ENCODE assay signal across 17 mouse cellular contexts in the genomic region with DNA sequence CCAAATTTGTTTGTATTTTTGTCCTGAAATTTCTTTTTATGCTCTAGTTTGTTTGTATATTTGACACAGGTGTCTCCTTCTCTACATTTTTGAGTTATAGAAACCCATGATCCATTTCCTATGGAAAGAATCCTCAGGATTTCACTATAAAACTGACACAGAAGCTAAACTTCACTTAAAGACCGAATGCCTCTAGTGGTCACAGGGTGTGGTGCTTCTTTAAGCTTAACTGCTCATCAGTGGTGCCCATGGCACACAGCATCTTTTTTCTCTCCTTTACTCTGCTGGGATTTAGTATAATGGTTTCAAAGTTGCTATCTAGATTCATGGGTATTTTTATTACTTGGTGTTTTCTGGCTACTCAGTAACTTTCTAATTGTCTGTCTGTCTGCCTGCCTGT.
DNase-seq lines count a peak whose midpoint lies in the region; ATAC-seq and TF ChIP-seq lines count a peak whose summit lies in the region.
"Had no signal": no experiment of that assay in that cellular context is flagged by ENCODE, and none has a peak within 500 bp of the region (broad histone marks: within the 10 kb centered on the region; RNA-seq: fewer than 3 reads in every experiment).

No protein-coding gene starts in this region.

- H3K36me3 ChIP-seq in kidney, postnatal 0 days (ENCODE audit: insufficient read depth, low read length), result no peaks in the 10 kb centered on the region
- H3K36me3 ChIP-seq in CH12.LX (replicated peaks in 1 of 2; ENCODE audit: control insufficient read depth in 1 of 2, insufficient read depth in 1 of 2, low read length in 1 of 2) (no peaks in the 10 kb centered on the region), MEL (ENCODE audit: control insufficient read depth in 1 of 2, insufficient read depth in 2 of 2, low read length in 2 of 2) (no peaks in the 10 kb centered on the region)
- H3K36me3 ChIP-seq: heart, embryonic 10.5 days; neural tube, embryonic 13.5 days had no signal

- H3K79me2 ChIP-seq in CH12.LX (replicated peaks; ENCODE audit: control insufficient read depth, extremely low read depth, insufficient read depth, poor library complexity, severe bottlenecking), result no peaks in the 10 kb centered on the region
- no peaks in the 10 kb centered on the region for H3K79me2 ChIP-seq in MEL (ENCODE audit: control insufficient read depth, insufficient read depth, low read length, poor library complexity)

- in situ Hi-C loops in CH12.LX (cut with MboI; ENCODE audit: low pct_ligation_motif_present, low pct_unique_long_range_greater_than_20kb, low sequenced_read_pairs), result no loop called here

- WGBS in kidney, postnatal 0 days, result 59% methylated on average over 1 of the region's 1 CpGs

- DNase-seq in kidney, postnatal 0 days (ENCODE audit: low spot score), result no peak
- DNase-seq in kidney, postnatal 14 days, result no peak
- DNase-seq in CH12.LX (ENCODE audit: extremely low read depth), result no peak
- DNase-seq in MEL (ENCODE audit: low read depth, low spot score), result peak; percentile 7
- no peak for DNase-seq in cerebellum, adult 11 months
- DNase-seq in natural killer cell, adult 2 months (ENCODE audit: low spot score in 2 of 2), result no peak
- DNase-seq: adrenal gland, postnatal 10 days; cerebellum, adult 9-10 months; gastrocnemius, postnatal 25 days; kidney, adult 9 months; left cerebral cortex, postnatal 4 days; right cerebral cortex, postnatal 14 days; thymus, postnatal 36 days had no signal

- H3K9me3 ChIP-seq in kidney, postnatal 0 days (replicated peaks; ENCODE audit: low read length), result no peaks in the 10 kb centered on the region
- H3K9me3 ChIP-seq in CH12.LX (replicated peaks; ENCODE audit: low read length) (peaks cover 3% of the 10 kb centered on the region), MEL (replicated peaks; ENCODE audit: insufficient read depth, low read length) (no peaks in the 10 kb centered on the region)
- H3K9me3 ChIP-seq: heart, embryonic 10.5 days; neural tube, embryonic 13.5 days had no signal

- H3K4me3 ChIP-seq in kidney, postnatal 0 days (replicated peaks; ENCODE audit: low read depth, low read length), result no peak overlapping the region
- no peak overlapping the region for H3K4me3 ChIP-seq in CH12.LX (replicated peaks in 1 of 3; ENCODE audit: low read depth in 2 of 3, low read length in 2 of 3, poor library complexity in 1 of 3)
- H3K4me3 ChIP-seq in MEL (ENCODE audit: control insufficient read depth in 1 of 2, insufficient read depth in 1 of 2, low read depth in 2 of 2, low read length in 2 of 2), result no peak overlapping the region
- H3K4me3 ChIP-seq: heart, embryonic 10.5 days; neural tube, embryonic 13.5 days had no signal

- TF ChIP-seq EP300 in CH12.LX (IDR thresholded peaks at IDR 0.05; ENCODE audit: low read length) (no peak), MEL (IDR thresholded peaks at IDR 0.05; ENCODE audit: low read depth in 1 of 2, low read length in 2 of 2) (no peak)

- TF ChIP-seq POLR2A in CH12.LX (IDR thresholded peaks at IDR 0.05; ENCODE audit: low read depth, low read length), result no peak
- TF ChIP-seq POLR2A in MEL (IDR thresholded peaks at IDR 0.05; ENCODE audit: control insufficient read depth in 1 of 2, insufficient read depth in 1 of 2, low read depth in 1 of 2, low read length in 2 of 2, poor library complexity in 1 of 2), result no peak

- no peaks in the 10 kb centered on the region for H3K27me3 ChIP-seq in kidney, postnatal 0 days (ENCODE audit: insufficient read depth, low read length)
- H3K27me3 ChIP-seq in CH12.LX (replicated peaks), result peaks cover 78% of the 10 kb centered on the region
- H3K27me3 ChIP-seq in MEL (ENCODE audit: control insufficient read depth in 1 of 2, insufficient read depth in 2 of 2, low read length in 2 of 2), result no peaks in the 10 kb centered on the region; a peak in 1 of 4 replicates

- dilution Hi-C loops in CH12.LX (cut with MboI; ENCODE audit: extremely low pct_ligation_motif_present, extremely low pct_unique_long_range_greater_than_20kb, low sequenced_read_pairs), result no loop called here

- H3K9ac ChIP-seq in kidney, postnatal 0 days (ENCODE audit: low read depth, low read length), result no peak overlapping the region
- no peak overlapping the region for H3K9ac ChIP-seq in CH12.LX (ENCODE audit: insufficient read depth, low read depth)
- no peak overlapping the region for H3K9ac ChIP-seq in MEL (ENCODE audit: control insufficient read depth, low read depth, low read length, poor library complexity, severe bottlenecking)
- H3K9ac ChIP-seq: neural tube, embryonic 13.5 days had no signal

- no peak overlapping the region for H3K4me2 ChIP-seq in kidney, postnatal 0 days (ENCODE audit: low read length)
- no peak overlapping the region for H3K4me2 ChIP-seq in CH12.LX (ENCODE audit: insufficient read depth, low read depth, poor library complexity, severe bottlenecking)
- H3K4me2 ChIP-seq: neural tube, embryonic 13.5 days had no signal

- no peak for ATAC-seq in kidney, postnatal 0 days (replicated peaks; ENCODE audit: low FRiP score, low read depth)
- peak; percentile 58 for ATAC-seq in megakaryocyte progenitor cell, adult 5-6 weeks (replicated peaks; ENCODE audit: poor library complexity)
- ATAC-seq: hindbrain, embryonic 16.5 days had no signal

- no peak overlapping the region for H3K27ac ChIP-seq in kidney, postnatal 0 days
- H3K27ac ChIP-seq in CH12.LX (ENCODE audit: insufficient read depth, low read depth) (no peak overlapping the region), MEL (ENCODE audit: control insufficient read depth, low read depth, low read length) (no peak overlapping the region)
- H3K27ac ChIP-seq: heart, embryonic 10.5 days; neural tube, embryonic 13.5 days had no signal

- TF ChIP-seq CTCF in kidney, postnatal 0 days (IDR thresholded peaks at IDR 0.05; ENCODE audit: low read depth), result peak; percentile 22; the same call in 1 of the 2 replicates
- peak; percentile 40 to 56; a peak in 3 of 4 replicates for TF ChIP-seq CTCF in CH12.LX (conservative IDR thresholded peaks at IDR 0.05 in 1 of 2, IDR thresholded peaks at IDR 0.05 in 1 of 2; ENCODE audit: low read depth in 2 of 2, low read length in 2 of 2)
- TF ChIP-seq CTCF in MEL (IDR thresholded peaks at IDR 0.05 in 2 of 3, conservative IDR thresholded peaks at IDR 0.05 in 1 of 3; ENCODE audit: control insufficient read depth in 1 of 3, insufficient read depth in 1 of 3, low read depth in 2 of 3, low read length in 3 of 3, poor library complexity in 1 of 3, severe bottlenecking in 1 of 3), result peak in 2 of 3 experiments; percentile 7 to 10; a peak in 1 of 6 replicates

- no peaks in the 10 kb centered on the region for H3K4me1 ChIP-seq in kidney, postnatal 0 days (replicated peaks; ENCODE audit: insufficient read depth, low read length)
- no peaks in the 10 kb centered on the region for H3K4me1 ChIP-seq in CH12.LX (ENCODE audit: control insufficient read depth in 1 of 2, insufficient read depth in 2 of 2)
- H3K4me1 ChIP-seq in MEL (ENCODE audit: control insufficient read depth in 1 of 2, insufficient read depth in 2 of 2, low read length in 2 of 2), result no peaks in the 10 kb centered on the region

- TF ChIP-seq RAD21 in CH12.LX (IDR thresholded peaks at IDR 0.05; ENCODE audit: low read depth, low read length) (peak; percentile 40), MEL (IDR thresholded peaks at IDR 0.05; ENCODE audit: low read depth, low read length) (no peak; the same call in 1 of the 2 replicates)

TF ChIP-seq in CH12.LX, 34 proteins besides CTCF, POLR2A, EP300 and RAD21:
- TF ChIP-seq SMC3 (IDR thresholded peaks at IDR 0.05; ENCODE audit: low read depth, low read length), result peak; percentile 19
- TF ChIP-seq NRF1 (IDR thresholded peaks at IDR 0.05; ENCODE audit: low read depth, low read length), result no peak
- no peak for TF ChIP-seq ELF1 (IDR thresholded peaks at IDR 0.05; ENCODE audit: low read depth, low read length)
- TF ChIP-seq BHLHE40 (IDR thresholded peaks at IDR 0.05; ENCODE audit: low read depth, low read length), result no peak
- TF ChIP-seq MEF2A (IDR thresholded peaks at IDR 0.05; ENCODE audit: borderline replicate concordance, low read depth, low read length), result no peak
- TF ChIP-seq KAT2A (IDR thresholded peaks at IDR 0.05; ENCODE audit: insufficient replicate concordance, low read length), result no peak
- TF ChIP-seq RCOR1 (conservative IDR thresholded peaks at IDR 0.05; ENCODE audit: low read depth, low read length), result no peak
- TF ChIP-seq SIN3A (IDR thresholded peaks at IDR 0.05; ENCODE audit: low read length), result no peak

TF ChIP-seq in MEL, 35 proteins besides CTCF, POLR2A, EP300 and RAD21:
- no peak for TF ChIP-seq USF1 (IDR thresholded peaks at IDR 0.05; ENCODE audit: low read depth, low read length)
- no peak for TF ChIP-seq MAX (IDR thresholded peaks at IDR 0.05; ENCODE audit: low read length)
- TF ChIP-seq CHD2 (IDR thresholded peaks at IDR 0.05; ENCODE audit: low read length), result no peak
- TF ChIP-seq HCFC1 (IDR thresholded peaks at IDR 0.05; ENCODE audit: low read depth, low read length), result no peak
- TF ChIP-seq ZMIZ1 (IDR thresholded peaks at IDR 0.05; ENCODE audit: low read depth, low read length), result no peak
- TF ChIP-seq MAFK (IDR thresholded peaks at IDR 0.05; ENCODE audit: borderline replicate concordance, low read depth, low read length), result no peak
- no peak for TF ChIP-seq NELFE (IDR thresholded peaks at IDR 0.05; ENCODE audit: low read depth, low read length)
- no peak for TF ChIP-seq UBTF (IDR thresholded peaks at IDR 0.05; ENCODE audit: borderline replicate concordance, insufficient read depth, low read depth, low read length)
- no peak for TF ChIP-seq GABPA (IDR thresholded peaks at IDR 0.05; ENCODE audit: low read depth, low read length)
- TF ChIP-seq MAZ (IDR thresholded peaks at IDR 0.05; ENCODE audit: low read depth, low read length), result no peak
- no peak for TF ChIP-seq TAL1 (IDR thresholded peaks at IDR 0.05; ENCODE audit: low read length)
- TF ChIP-seq MYB (IDR thresholded peaks at IDR 0.05; ENCODE audit: low read depth, low read length), result no peak
- no peak for TF ChIP-seq SMC3 (IDR thresholded peaks at IDR 0.05; ENCODE audit: low read depth, low read length)
- no peak for TF ChIP-seq ZC3H11A (IDR thresholded peaks at IDR 0.05; ENCODE audit: low read depth, low read length)
- no peak for TF ChIP-seq NRF1 (IDR thresholded peaks at IDR 0.05; ENCODE audit: insufficient read depth, low read depth, low read length, poor library complexity, severe bottlenecking)
- TF ChIP-seq BHLHE40 (IDR thresholded peaks at IDR 0.05; ENCODE audit: borderline replicate concordance, low read depth, low read length), result no peak
- no peak for TF ChIP-seq CHD1 (IDR thresholded peaks at IDR 0.05; ENCODE audit: low read depth, low read length)
- no peak for TF ChIP-seq ELF1 (IDR thresholded peaks at IDR 0.05; ENCODE audit: low read depth, low read length)
